Mouse (Mus musculus): Measurements from ENCODE around the gene Adamts5. TPM values are rescaled to one million over a fixed set of nuclear protein-coding genes. Genes with fewer than 3 reads are reported as not detected.

The Adamts5 gene
- polyA plus RNA-seq, 1 experiment from 2014 or later: 1.9 TPM

GRCm38 (mm10) chr16:85898816-85899215 is 2.8 kb downstream of the Adamts5 start:
- no peaks in the 10 kb centered on the region for H3K36me3 ChIP-seq (ENCODE audit: control insufficient read depth, insufficient read depth, low read length)
- H3K9me3 ChIP-seq (ENCODE audit: control insufficient read depth, low read length): no peaks in the 10 kb centered on the region
- H3K4me1 ChIP-seq (ENCODE audit: control insufficient read depth, insufficient read depth, low read length): peaks cover 7% of the 10 kb centered on the region
- peak overlapping the region; percentile 95; the same call in 1 of the 2 replicates for H3K4me2 ChIP-seq (ENCODE audit: low read depth, severe bottlenecking)
- H3K27ac ChIP-seq (replicated peaks; ENCODE audit: low read depth, low read length): no peak overlapping the region
- no peak for DNase-seq (ENCODE audit: low spot score)
- ATAC-seq (ENCODE audit: insufficient number of reproducible peaks, low FRiP score, low TSS enrichment, low read depth): no peak
- no peak overlapping the region for H3K4me3 ChIP-seq (ENCODE audit: low read depth, low read length)
- H3K9ac ChIP-seq (ENCODE audit: low read length): no peak overlapping the region
- H3K27me3 ChIP-seq (ENCODE audit: control insufficient read depth, insufficient read depth, low read length): peaks cover 10% of the 10 kb centered on the region; the same call in 1 of the 2 replicates
- 56% methylated on average over 10 of the region's 10 CpGs for WGBS

- no peak for DNase-seq (ENCODE audit: low spot score)
- Histone ChIP-seq H3K9me3 (ENCODE audit: control insufficient read depth, low read length) (no peaks in the 10 kb centered on the region), H3K4me1 (ENCODE audit: control insufficient read depth, insufficient read depth, low read length) (peaks cover 7% of the 10 kb centered on the region), H3K27ac (replicated peaks; ENCODE audit: low read depth, low read length) (no peak overlapping the region), H3K27me3 (ENCODE audit: control insufficient read depth, insufficient read depth, low read length) (peaks cover 10% of the 10 kb centered on the region; the same call in 1 of the 2 replicates), H3K4me3 (ENCODE audit: low read depth, low read length) (no peak overlapping the region), H3K4me2 (ENCODE audit: low read depth, severe bottlenecking) (no peak overlapping the region), H3K36me3 (ENCODE audit: control insufficient read depth, insufficient read depth, low read length) (no peaks in the 10 kb centered on the region), H3K9ac (ENCODE audit: low read length) (no peak overlapping the region)
- ATAC-seq (ENCODE audit: insufficient number of reproducible peaks, low FRiP score, low TSS enrichment, low read depth): no peak
- WGBS: 42% methylated on average over 4 of the region's 4 CpGs
Measured at GRCm38 (mm10) chr16:85898391-85898790, 3.2 kb downstream of the Adamts5 start.

GRCm38 (mm10) chr16:85897854-85898253 is 3.8 kb downstream of the Adamts5 start:
- peaks cover 7% of the 10 kb centered on the region for H3K4me1 ChIP-seq (ENCODE audit: control insufficient read depth, insufficient read depth, low read length)
- peaks cover 10% of the 10 kb centered on the region; the same call in 1 of the 2 replicates for H3K27me3 ChIP-seq (ENCODE audit: control insufficient read depth, insufficient read depth, low read length)
- no peaks in the 10 kb centered on the region for H3K9me3 ChIP-seq (ENCODE audit: control insufficient read depth, low read length)
- DNase-seq (ENCODE audit: low spot score) (no peak), ATAC-seq (ENCODE audit: insufficient number of reproducible peaks, low FRiP score, low TSS enrichment, low read depth) (no peak)
- H3K4me3 ChIP-seq (ENCODE audit: low read depth, low read length): no peak overlapping the region
- WGBS: 92% methylated on average over 3 of the region's 3 CpGs
- H3K4me2 ChIP-seq (ENCODE audit: low read depth, severe bottlenecking): no peak overlapping the region
- H3K36me3 ChIP-seq (ENCODE audit: control insufficient read depth, insufficient read depth, low read length): no peaks in the 10 kb centered on the region
- H3K27ac ChIP-seq (replicated peaks; ENCODE audit: low read depth, low read length): no peak overlapping the region
- H3K9ac ChIP-seq (ENCODE audit: low read length): no peak overlapping the region

GRCm38 (mm10) chr16:85895948-85896347 is 5.7 kb downstream of the Adamts5 start:
- no peak for ATAC-seq (ENCODE audit: insufficient number of reproducible peaks, low FRiP score, low TSS enrichment, low read depth)
- Histone ChIP-seq H3K27ac (replicated peaks; ENCODE audit: low read depth, low read length) (no peak overlapping the region), H3K36me3 (ENCODE audit: control insufficient read depth, insufficient read depth, low read length) (no peaks in the 10 kb centered on the region), H3K4me3 (ENCODE audit: low read depth, low read length) (no peak overlapping the region), H3K9ac (ENCODE audit: low read length) (no peak overlapping the region), H3K4me1 (ENCODE audit: control insufficient read depth, insufficient read depth, low read length) (peaks cover 7% of the 10 kb centered on the region; the same call in 1 of the 2 replicates), H3K4me2 (ENCODE audit: low read depth, severe bottlenecking) (no peak overlapping the region), H3K27me3 (ENCODE audit: control insufficient read depth, insufficient read depth, low read length) (peaks cover 10% of the 10 kb centered on the region; the same call in 1 of the 2 replicates), H3K9me3 (ENCODE audit: control insufficient read depth, low read length) (no peaks in the 10 kb centered on the region)
- no peak for DNase-seq (ENCODE audit: low spot score)
- whole genome bisulfite sequencing: 79% methylated on average over 4 of the region's 4 CpGs

- ATAC-seq (ENCODE audit: insufficient number of reproducible peaks, low FRiP score, low TSS enrichment, low read depth) (no peak), DNase-seq (ENCODE audit: low spot score) (no peak)
- no peaks in the 10 kb centered on the region for H3K9me3 ChIP-seq (ENCODE audit: control insufficient read depth, low read length)
- no peak overlapping the region for H3K4me3 ChIP-seq (ENCODE audit: low read depth, low read length)
- no peak overlapping the region for H3K9ac ChIP-seq (ENCODE audit: low read length)
- peaks cover 7% of the 10 kb centered on the region; the same call in 1 of the 2 replicates for H3K4me1 ChIP-seq (ENCODE audit: control insufficient read depth, insufficient read depth, low read length)
- no peaks in the 10 kb centered on the region for H3K27me3 ChIP-seq (ENCODE audit: control insufficient read depth, insufficient read depth, low read length)
- H3K4me2 ChIP-seq (ENCODE audit: low read depth, severe bottlenecking): no peak overlapping the region
- no peak overlapping the region for H3K27ac ChIP-seq (replicated peaks; ENCODE audit: low read depth, low read length)
- H3K36me3 ChIP-seq (ENCODE audit: control insufficient read depth, insufficient read depth, low read length): no peaks in the 10 kb centered on the region
- WGBS: 59% methylated on average over 5 of the region's 5 CpGs
Measured at GRCm38 (mm10) chr16:85889778-85890177, 11.8 kb downstream of the Adamts5 start.

- H3K4me2 ChIP-seq (ENCODE audit: low read depth, severe bottlenecking): no peak overlapping the region
- no peaks in the 10 kb centered on the region for H3K9me3 ChIP-seq (ENCODE audit: control insufficient read depth, low read length)
- no peak overlapping the region for H3K9ac ChIP-seq (ENCODE audit: low read length)
- no peaks in the 10 kb centered on the region for H3K27me3 ChIP-seq (ENCODE audit: control insufficient read depth, insufficient read depth, low read length)
- no peaks in the 10 kb centered on the region for H3K36me3 ChIP-seq (ENCODE audit: control insufficient read depth, insufficient read depth, low read length)
- peaks cover 7% of the 10 kb centered on the region; the same call in 1 of the 2 replicates for H3K4me1 ChIP-seq (ENCODE audit: control insufficient read depth, insufficient read depth, low read length)
- ATAC-seq (ENCODE audit: insufficient number of reproducible peaks, low FRiP score, low TSS enrichment, low read depth) (peak; percentile 77), DNase-seq (ENCODE audit: low spot score) (peak; percentile 66)
- WGBS: 40% methylated on average over 13 of the region's 13 CpGs
- H3K27ac ChIP-seq (replicated peaks; ENCODE audit: low read depth, low read length): no peak overlapping the region
- H3K4me3 ChIP-seq (ENCODE audit: low read depth, low read length): no peak overlapping the region
Measured at GRCm38 (mm10) chr16:85887289-85888051, 14.2 kb downstream of the Adamts5 start.

- Histone ChIP-seq H3K4me1 (ENCODE audit: control insufficient read depth, insufficient read depth, low read length) (no peaks in the 10 kb centered on the region), H3K27ac (replicated peaks; ENCODE audit: low read depth, low read length) (no peak overlapping the region), H3K27me3 (ENCODE audit: control insufficient read depth, insufficient read depth, low read length) (no peaks in the 10 kb centered on the region), H3K9ac (ENCODE audit: low read length) (no peak overlapping the region), H3K4me2 (ENCODE audit: low read depth, severe bottlenecking) (no peak overlapping the region), H3K4me3 (ENCODE audit: low read depth, low read length) (no peak overlapping the region), H3K9me3 (ENCODE audit: control insufficient read depth, low read length) (no peaks in the 10 kb centered on the region), H3K36me3 (ENCODE audit: control insufficient read depth, insufficient read depth, low read length) (no peaks in the 10 kb centered on the region)
- no peak for DNase-seq (ENCODE audit: low spot score)
- 71% methylated on average over 7 of the region's 7 CpGs for WGBS
- ATAC-seq (ENCODE audit: insufficient number of reproducible peaks, low FRiP score, low TSS enrichment, low read depth): no peak
Measured at GRCm38 (mm10) chr16:85879075-85879474, 22.6 kb downstream of the Adamts5 start.

- WGBS: 80% methylated on average over 3 of the region's 3 CpGs
- DNase-seq (ENCODE audit: low spot score) (no peak), ATAC-seq (ENCODE audit: insufficient number of reproducible peaks, low FRiP score, low TSS enrichment, low read depth) (0 out of 2 replicates have a peak, but pooled peaks have one; percentile 31)
- H3K27me3 ChIP-seq (ENCODE audit: control insufficient read depth, insufficient read depth, low read length): no peaks in the 10 kb centered on the region
- no peak overlapping the region for H3K4me3 ChIP-seq (ENCODE audit: low read depth, low read length)
- H3K9ac ChIP-seq (ENCODE audit: low read length): no peak overlapping the region
- H3K4me1 ChIP-seq (ENCODE audit: control insufficient read depth, insufficient read depth, low read length): no peaks in the 10 kb centered on the region
- H3K27ac ChIP-seq (replicated peaks; ENCODE audit: low read depth, low read length): no peak overlapping the region
- H3K36me3 ChIP-seq (ENCODE audit: control insufficient read depth, insufficient read depth, low read length): no peaks in the 10 kb centered on the region
- no peaks in the 10 kb centered on the region for H3K9me3 ChIP-seq (ENCODE audit: control insufficient read depth, low read length)
- H3K4me2 ChIP-seq (ENCODE audit: low read depth, severe bottlenecking): no peak overlapping the region
Measured at GRCm38 (mm10) chr16:85874141-85874540, 27.5 kb downstream of the Adamts5 start.
